In genomic region chr2:50654221-50654952, GRCm38 (mm10) we compare ENCODE assay signal across 17 mouse cellular contexts.
A peak's percentile ranks its signal among the peaks of the same experiment; 100 is the strongest.
DNase-seq lines count a peak whose midpoint lies in the region; ATAC-seq and TF ChIP-seq lines count a peak whose summit lies in the region.
"Had no signal": no experiment of that assay in that cellular context is flagged by ENCODE, and none has a peak within 500 bp of the region (broad histone marks: within the 10 kb centered on the region; RNA-seq: fewer than 3 reads in every experiment).

No protein-coding gene starts in this region.

- no peaks in the 10 kb centered on the region for H3K27me3 ChIP-seq in forebrain, embryonic 14.5 days (replicated peaks; ENCODE audit: control insufficient read depth, insufficient read depth, low read length)
- no peaks in the 10 kb centered on the region for H3K27me3 ChIP-seq in forebrain, embryonic 10.5 days (ENCODE audit: poor library complexity, severe bottlenecking)
- no peaks in the 10 kb centered on the region for H3K27me3 ChIP-seq in midbrain, postnatal 0 days (ENCODE audit: insufficient read depth, low read length)
- no peaks in the 10 kb centered on the region for H3K27me3 ChIP-seq in midbrain, embryonic 13.5 days
- H3K27me3 ChIP-seq in forebrain, postnatal 0 days (ENCODE audit: insufficient read depth, low read length) = no peaks in the 10 kb centered on the region
- no peaks in the 10 kb centered on the region for H3K27me3 ChIP-seq in intestine, postnatal 0 days (replicated peaks; ENCODE audit: control insufficient read depth, insufficient read depth, low read length)
- H3K27me3 ChIP-seq: intestine, embryonic 15.5 days; kidney, embryonic 15.5 days; neural tube, embryonic 12.5 days had no signal

- H3K4me2 ChIP-seq in forebrain, embryonic 14.5 days (ENCODE audit: low read length) = no peak overlapping the region
- H3K4me2 ChIP-seq in midbrain, postnatal 0 days (ENCODE audit: low read depth, low read length, poor library complexity, severe bottlenecking) = no peak overlapping the region
- no peak overlapping the region for H3K4me2 ChIP-seq in midbrain, embryonic 13.5 days (replicated peaks)
- H3K4me2 ChIP-seq in forebrain, postnatal 0 days (ENCODE audit: low read depth) = no peak overlapping the region
- no peak overlapping the region for H3K4me2 ChIP-seq in intestine, postnatal 0 days (replicated peaks; ENCODE audit: low read depth)
- H3K4me2 ChIP-seq: heart, embryonic 11.5 days; intestine, embryonic 15.5 days; kidney, embryonic 15.5 days; neural tube, embryonic 12.5 days had no signal

- 62% methylated on average over 8 of the region's 8 CpGs for WGBS in forebrain, embryonic 14.5 days
- WGBS in forebrain, embryonic 10.5 days = 78% methylated on average over 8 of the region's 8 CpGs
- 67% methylated on average over 8 of the region's 8 CpGs for WGBS in midbrain, postnatal 0 days
- WGBS in midbrain, embryonic 13.5 days = 77% methylated on average over 8 of the region's 8 CpGs
- 50% methylated on average over 8 of the region's 8 CpGs for WGBS in forebrain, postnatal 0 days
- WGBS in intestine, postnatal 0 days = 85% methylated on average over 8 of the region's 8 CpGs

- H3K9me3 ChIP-seq in forebrain, embryonic 14.5 days (replicated peaks; ENCODE audit: control insufficient read depth, low read length) = no peaks in the 10 kb centered on the region
- no peaks in the 10 kb centered on the region for H3K9me3 ChIP-seq in forebrain, embryonic 10.5 days
- no peaks in the 10 kb centered on the region for H3K9me3 ChIP-seq in midbrain, postnatal 0 days (ENCODE audit: low read length)
- H3K9me3 ChIP-seq in midbrain, embryonic 13.5 days = no peaks in the 10 kb centered on the region
- no peaks in the 10 kb centered on the region for H3K9me3 ChIP-seq in forebrain, postnatal 0 days (ENCODE audit: low read length)
- H3K9me3 ChIP-seq in intestine, postnatal 0 days (ENCODE audit: control insufficient read depth) = no peaks in the 10 kb centered on the region
- H3K9me3 ChIP-seq: intestine, embryonic 15.5 days; kidney, embryonic 15.5 days; neural tube, embryonic 12.5 days had no signal

- no peaks in the 10 kb centered on the region for H3K36me3 ChIP-seq in forebrain, embryonic 14.5 days (ENCODE audit: control insufficient read depth, insufficient read depth, low read length)
- H3K36me3 ChIP-seq in forebrain, embryonic 10.5 days (replicated peaks) = no peaks in the 10 kb centered on the region
- H3K36me3 ChIP-seq in midbrain, postnatal 0 days (ENCODE audit: insufficient read depth, low read length) = no peaks in the 10 kb centered on the region
- no peaks in the 10 kb centered on the region for H3K36me3 ChIP-seq in midbrain, embryonic 13.5 days
- no peaks in the 10 kb centered on the region for H3K36me3 ChIP-seq in forebrain, postnatal 0 days (ENCODE audit: insufficient read depth)
- no peaks in the 10 kb centered on the region for H3K36me3 ChIP-seq in intestine, postnatal 0 days (ENCODE audit: control insufficient read depth, insufficient read depth)
- H3K36me3 ChIP-seq: intestine, embryonic 15.5 days; kidney, embryonic 15.5 days; neural tube, embryonic 12.5 days had no signal

- 0 out of 2 replicates have a peak, but pooled peaks have one; percentile 40 for ATAC-seq in forebrain, embryonic 14.5 days
- ATAC-seq in midbrain, postnatal 0 days (ENCODE audit: low FRiP score) = no peak; the same call in 1 of the 2 replicates
- ATAC-seq in midbrain, embryonic 13.5 days = no peak
- peak; percentile 32; the same call in 1 of the 2 replicates for ATAC-seq in forebrain, postnatal 0 days
- ATAC-seq in intestine, postnatal 0 days = no peak
- ATAC-seq: intestine, embryonic 15.5 days; liver, postnatal 0 days had no signal

- H3K9ac ChIP-seq in forebrain, embryonic 14.5 days (ENCODE audit: low read length) = no peak overlapping the region
- no peak overlapping the region for H3K9ac ChIP-seq in midbrain, postnatal 0 days (replicated peaks; ENCODE audit: low read length, poor library complexity, severe bottlenecking)
- H3K9ac ChIP-seq in midbrain, embryonic 13.5 days (replicated peaks) = no peak overlapping the region
- H3K9ac ChIP-seq in forebrain, postnatal 0 days = no peak overlapping the region
- no peak overlapping the region for H3K9ac ChIP-seq in intestine, postnatal 0 days (ENCODE audit: low read depth, low read length)
- H3K9ac ChIP-seq: intestine, embryonic 15.5 days; kidney, embryonic 15.5 days; liver, postnatal 0 days; neural tube, embryonic 12.5 days had no signal

- H3K4me3 ChIP-seq in forebrain, embryonic 14.5 days (ENCODE audit: low read depth, low read length) = no peak overlapping the region
- H3K4me3 ChIP-seq in forebrain, embryonic 10.5 days = no peak overlapping the region
- H3K4me3 ChIP-seq in midbrain, postnatal 0 days (ENCODE audit: low read depth, low read length) = no peak overlapping the region
- no peak overlapping the region for H3K4me3 ChIP-seq in midbrain, embryonic 13.5 days (replicated peaks)
- H3K4me3 ChIP-seq in forebrain, postnatal 0 days (ENCODE audit: low read depth, low read length) = no peak overlapping the region
- no peak overlapping the region for H3K4me3 ChIP-seq in intestine, postnatal 0 days (ENCODE audit: low read depth, low read length)
- H3K4me3 ChIP-seq: intestine, embryonic 15.5 days; kidney, embryonic 15.5 days; neural tube, embryonic 12.5 days had no signal

- H3K4me1 ChIP-seq in forebrain, embryonic 14.5 days (ENCODE audit: control insufficient read depth, insufficient read depth, low read length) = no peaks in the 10 kb centered on the region
- H3K4me1 ChIP-seq in forebrain, embryonic 10.5 days = peaks cover 12% of the 10 kb centered on the region
- H3K4me1 ChIP-seq in midbrain, postnatal 0 days (ENCODE audit: insufficient read depth, low read length) = no peaks in the 10 kb centered on the region
- H3K4me1 ChIP-seq in midbrain, embryonic 13.5 days (replicated peaks) = peaks cover 11% of the 10 kb centered on the region
- peaks cover 3% of the 10 kb centered on the region; the same call in 1 of the 2 replicates for H3K4me1 ChIP-seq in forebrain, postnatal 0 days (ENCODE audit: insufficient read depth)
- no peaks in the 10 kb centered on the region for H3K4me1 ChIP-seq in intestine, postnatal 0 days (replicated peaks; ENCODE audit: control insufficient read depth, insufficient read depth, low read length)
- H3K4me1 ChIP-seq: intestine, embryonic 15.5 days; neural tube, embryonic 12.5 days had no signal

- peak; percentile 31 for DNase-seq in forebrain, embryonic 14.5 days (ENCODE audit: low spot score)
- DNase-seq in forebrain, embryonic 10.5 days (ENCODE audit: extremely low spot score, low spot score) = no peak
- peak; percentile 6 for DNase-seq in midbrain, postnatal 0 days (ENCODE audit: low spot score)
- peak; percentile 34 for DNase-seq in cerebellum, adult 8-10 months
- no peak for DNase-seq in forebrain, postnatal 0 days
- no peak for DNase-seq in right cerebral cortex, postnatal 36 days (ENCODE audit: low spot score in 2 of 2)
- DNase-seq: gastrocnemius, postnatal 36 days; liver; liver, postnatal 0 days; lung, postnatal 14 days; thymus, adult 18-20 months had no signal

- 0 out of 2 replicates have a peak overlapping the region, but pooled peaks have one; percentile 14 for H3K27ac ChIP-seq in forebrain, embryonic 14.5 days (ENCODE audit: low read depth, low read length)
- no peak overlapping the region for H3K27ac ChIP-seq in forebrain, embryonic 10.5 days
- no peak overlapping the region for H3K27ac ChIP-seq in midbrain, postnatal 0 days (ENCODE audit: low read depth, low read length)
- no peak overlapping the region for H3K27ac ChIP-seq in midbrain, embryonic 13.5 days
- no peak overlapping the region for H3K27ac ChIP-seq in forebrain, postnatal 0 days (ENCODE audit: low read depth, low read length)
- H3K27ac ChIP-seq in intestine, postnatal 0 days (ENCODE audit: low read depth, low read length) = no peak overlapping the region
- H3K27ac ChIP-seq: intestine, embryonic 15.5 days; kidney, embryonic 15.5 days; neural tube, embryonic 12.5 days had no signal

- TF ChIP-seq CTCF in midbrain, postnatal 0 days (IDR thresholded peaks at IDR 0.05) = no peak
- no peak for TF ChIP-seq CTCF in forebrain, postnatal 0 days (IDR thresholded peaks at IDR 0.05; ENCODE audit: low read depth)
- TF ChIP-seq CTCF in intestine, postnatal 0 days (IDR thresholded peaks at IDR 0.05; ENCODE audit: low read depth) = no peak

Comparison
In these comparisons a context has a peak if more than half of its experiments do, and no peak if none do; other contexts are left out.
1. DNase-seq: peak in forebrain, embryonic 14.5 days (single experiment), midbrain, postnatal 0 days (single experiment) and cerebellum, adult 8-10 months (single experiment); none in forebrain, embryonic 10.5 days (single experiment), forebrain, postnatal 0 days (single experiment) and right cerebral cortex, postnatal 36 days (0 of 2).
2. ATAC-seq: peak in forebrain, embryonic 14.5 days (single experiment) and forebrain, postnatal 0 days (single experiment); none in midbrain, postnatal 0 days (single experiment), midbrain, embryonic 13.5 days (single experiment) and intestine, postnatal 0 days (single experiment).